Mouse (Mus musculus) erythroid progenitor cell, adult 5-6 weeks (primary cell): ENCODE data around the gene Gast. TPM values are rescaled to one million over a fixed set of nuclear protein-coding genes. Genes with fewer than 3 reads are reported as not detected.
"Not testable (repeated sequence)": the region's sequence is repeated elsewhere in the genome, so short reads cannot be mapped to it uniquely, and the experiment has no call there.

ENCODE experiments used
- ATAC-seq: replicated peaks from 2 replicates; pipeline ENCODE4 v1.8.0; 2016; ENCODE audit warnings: moderate number of reproducible peaks, mild to moderate bottlenecking, moderate TSS enrichment, inconsistent platforms; ENCODE audit not compliant: poor library complexity, low FRiP score, severe bottlenecking
- total RNA-seq, 2 experiments: library from RNA; stranded (forward) in 1 of 2; stranded (reverse) in 1 of 2; fragments of 150-400 nt in 1 of 2; fragments of 186-747, 209-891 nt in 1 of 2; gene quantifications; 2 replicates each; pipeline versions ENCODE4 v1.2.3 to v1.2.4; 2015 to 2017; ENCODE audit warnings: low replicate concordance in 2 of 2

The Gast gene
- total RNA-seq (2015; ENCODE audit: low replicate concordance) (not detected in 2 replicates), total RNA-seq (2017; ENCODE audit: low replicate concordance) (not detected in 2 replicates)

DNA sequence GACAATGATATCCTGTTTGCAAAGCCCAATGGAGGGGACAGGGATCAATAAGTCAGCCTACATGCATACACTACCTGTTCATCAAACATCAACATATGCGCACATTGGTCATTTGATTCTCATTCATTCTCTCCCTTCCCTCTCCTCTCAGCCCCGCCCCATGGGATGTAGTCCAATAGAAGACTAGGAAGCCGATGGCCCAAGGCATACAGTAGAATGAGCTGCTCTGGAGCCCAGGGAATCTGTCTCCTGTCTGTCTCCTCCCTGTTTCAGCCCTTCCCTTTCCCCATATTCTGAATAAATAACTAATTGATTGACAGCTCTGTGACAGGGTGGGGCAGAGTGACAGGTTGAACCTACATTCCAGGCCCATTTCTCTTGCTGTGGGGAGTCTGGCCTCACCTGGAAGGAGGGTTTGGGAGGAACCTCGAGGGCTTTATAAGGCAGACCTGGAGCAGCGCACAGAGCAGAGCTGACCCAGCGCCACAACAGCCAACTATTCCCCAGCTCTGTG lies at the start of gene Gast:
Gene Gast, plus strand, starts transcription at position 464 of the 514 bp plus-strand sequence.
- ATAC-seq: no peak

DNA sequence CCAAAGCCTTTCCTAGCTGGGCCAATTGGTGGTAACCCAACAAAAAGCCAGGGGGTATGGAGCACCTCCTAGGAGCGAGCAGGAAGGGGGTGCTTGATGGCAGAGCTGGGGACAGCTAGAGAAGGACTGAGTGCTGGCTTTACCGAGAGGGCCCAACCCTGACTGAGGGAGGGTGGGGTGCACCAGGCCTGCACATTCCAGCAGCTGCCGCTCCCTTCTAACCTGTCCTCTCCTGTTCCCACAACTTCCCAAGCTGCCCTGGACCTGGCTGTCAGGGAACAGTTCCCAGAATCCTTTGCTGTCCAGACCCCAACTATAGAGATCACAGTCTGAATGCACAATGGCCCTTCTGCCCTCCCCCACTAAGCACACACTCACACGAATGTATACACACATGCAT lies 49.2 kb upstream of the Gast start:
- no peak for ATAC-seq

DNA sequence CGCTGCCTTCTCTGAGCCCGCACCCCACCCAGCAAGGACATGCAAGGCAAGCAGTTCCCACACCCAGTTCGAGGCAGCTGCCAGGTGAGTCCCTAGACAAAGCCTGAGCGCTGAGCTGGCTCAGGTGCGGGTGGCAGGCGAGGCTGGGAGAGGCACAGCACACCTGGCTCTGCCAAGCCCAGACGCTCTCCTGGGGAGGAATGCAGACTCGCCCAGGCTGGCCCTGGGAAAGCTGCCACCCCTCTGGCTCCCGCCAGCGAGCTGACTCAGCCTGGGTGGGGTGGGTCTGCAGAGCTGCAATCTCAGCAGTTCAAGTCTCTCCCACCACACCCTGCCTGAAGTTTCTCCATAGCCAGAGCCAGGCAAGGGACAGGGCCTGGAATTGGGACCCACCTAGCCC lies 47.2 kb upstream of the Gast start:
- ATAC-seq: no peak

DNA sequence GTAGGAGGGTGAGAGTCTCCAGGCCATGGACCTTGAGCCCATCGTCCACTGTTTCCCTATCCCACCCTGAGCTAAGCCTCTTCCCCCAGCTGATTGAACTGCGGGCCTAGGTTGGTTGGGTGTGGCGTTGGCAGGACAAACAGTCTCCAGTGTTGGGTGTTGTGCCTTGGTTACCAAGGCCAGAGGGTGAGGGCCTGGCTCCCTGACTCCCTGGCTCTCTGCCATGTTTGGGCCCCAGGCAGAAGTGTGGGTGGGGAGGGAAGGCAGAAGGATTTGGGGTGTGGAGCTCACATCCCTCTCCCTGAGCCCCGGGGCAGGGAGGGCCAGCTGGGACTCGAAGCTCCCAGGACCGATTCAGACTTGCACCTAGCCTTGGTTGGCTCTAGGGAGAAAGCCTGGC lies 45.3 kb upstream of the Gast start:
- no peak for ATAC-seq

DNA sequence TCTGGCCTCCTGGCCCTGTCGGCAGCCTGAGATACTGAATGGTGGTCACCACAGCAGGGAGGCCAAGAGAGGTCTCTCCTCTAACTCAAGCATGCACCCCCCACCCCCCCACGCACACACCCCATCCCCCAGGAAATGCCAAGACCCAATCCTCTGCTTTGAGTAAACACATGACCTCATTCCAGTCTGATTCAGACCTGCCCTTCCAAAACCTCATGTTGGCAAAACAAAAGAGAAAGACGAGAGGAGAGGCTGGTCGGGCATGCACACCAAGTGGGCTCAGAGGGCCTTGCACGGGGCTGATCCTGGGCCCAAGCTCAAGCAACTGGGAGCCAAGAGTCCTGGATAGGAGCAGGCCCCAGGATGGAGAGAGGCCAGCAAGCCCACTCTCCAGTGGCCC lies 44.0 kb upstream of the Gast start:
- no peak for ATAC-seq

DNA sequence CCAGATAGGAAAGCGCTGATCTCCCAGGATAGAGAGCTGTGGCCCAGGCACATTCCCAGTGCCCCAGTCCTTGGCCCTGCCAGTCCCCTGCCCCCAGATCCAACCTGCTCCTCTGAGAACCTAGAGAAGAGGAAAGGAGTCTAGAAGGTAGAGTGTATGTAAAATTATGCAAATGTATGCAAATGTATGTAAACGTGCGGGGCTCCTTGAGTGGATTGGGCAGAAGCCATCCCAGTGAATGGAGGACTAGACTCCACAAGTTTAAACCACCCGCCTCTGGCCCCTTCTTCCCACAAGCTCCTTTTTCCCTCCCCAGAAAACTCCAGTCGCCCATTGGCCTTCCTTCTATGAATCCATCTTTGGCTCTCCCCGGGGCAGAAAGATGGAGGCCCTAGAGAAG lies 41.3 kb upstream of the Gast start:
- ATAC-seq: no peak

DNA sequence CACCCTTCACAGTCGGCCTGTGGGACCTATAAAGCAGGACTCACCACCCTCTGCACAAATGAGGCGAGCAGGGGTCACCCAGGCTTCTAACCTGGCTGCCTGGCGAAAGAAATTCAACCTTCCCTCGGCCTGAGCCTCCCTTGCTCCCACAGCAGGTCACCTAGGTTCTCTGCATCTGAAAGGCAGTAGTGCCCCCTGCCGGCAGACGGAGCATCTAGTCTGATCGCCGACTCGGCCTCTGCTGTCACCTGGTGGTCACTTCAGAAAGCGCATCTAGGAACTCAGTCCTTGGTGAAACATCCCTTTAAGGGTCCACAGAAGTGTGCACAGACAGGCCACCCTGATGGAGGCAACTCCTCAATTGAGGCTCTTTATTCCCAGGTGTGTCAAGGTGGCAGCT lies 38.9 kb upstream of the Gast start:
- peak; percentile 65 for ATAC-seq

DNA sequence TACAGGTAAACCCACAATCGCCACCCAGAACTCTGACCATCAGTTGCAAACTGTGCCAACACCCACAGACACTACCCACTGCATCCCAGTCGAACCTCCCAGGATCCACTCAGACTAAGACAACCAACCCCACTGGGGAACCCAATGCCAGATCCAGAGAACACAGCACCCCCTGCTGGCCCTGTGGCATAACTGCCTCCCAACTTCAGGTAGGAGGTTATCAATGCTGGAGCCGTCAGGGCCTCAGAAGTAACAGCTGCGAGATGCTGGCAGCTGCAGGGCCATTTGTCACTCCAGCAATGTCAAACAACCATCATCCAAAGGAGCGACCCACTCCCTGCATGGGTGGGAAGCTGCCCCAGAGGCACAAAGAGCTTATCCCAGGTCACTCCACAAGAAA lies 36.4 kb upstream of the Gast start:
- ATAC-seq: peak; percentile 61

DNA sequence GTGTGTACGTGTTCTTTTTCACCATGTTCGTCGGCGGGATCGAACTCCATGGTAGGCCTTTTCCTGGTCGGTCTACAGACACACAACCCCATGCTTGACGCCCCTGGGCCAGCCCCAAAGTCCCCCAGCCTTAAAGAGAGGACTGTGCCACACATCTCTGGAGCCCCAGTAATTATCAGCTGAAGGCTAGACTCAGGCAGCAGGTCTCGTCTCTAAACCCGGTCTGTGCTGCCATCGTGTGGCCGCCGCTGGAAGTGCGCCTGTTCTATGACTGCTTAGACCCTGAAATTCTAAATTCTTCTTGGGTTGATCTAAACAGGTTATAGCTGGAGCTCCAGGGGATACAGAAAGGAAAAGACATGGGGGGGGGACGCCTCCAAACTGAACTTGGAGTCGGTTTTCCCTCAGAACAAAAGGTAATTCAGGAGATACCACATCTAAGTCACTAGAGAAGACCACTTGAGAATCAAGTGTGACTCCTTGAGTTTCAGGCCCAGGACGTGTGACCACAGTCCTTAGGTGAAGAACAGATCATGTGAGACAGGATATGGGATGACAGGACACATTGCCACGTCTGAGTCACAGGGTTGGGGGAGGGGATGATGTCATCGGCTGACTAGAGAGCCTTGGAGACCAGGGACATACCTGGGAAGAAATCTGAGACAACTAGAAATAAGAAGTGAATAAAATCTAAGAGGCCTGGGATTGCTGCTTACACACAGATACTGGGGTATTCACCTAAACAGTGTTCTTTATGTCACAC lies 35.8 kb upstream of the Gast start:
- ATAC-seq: peak; percentile 77

DNA sequence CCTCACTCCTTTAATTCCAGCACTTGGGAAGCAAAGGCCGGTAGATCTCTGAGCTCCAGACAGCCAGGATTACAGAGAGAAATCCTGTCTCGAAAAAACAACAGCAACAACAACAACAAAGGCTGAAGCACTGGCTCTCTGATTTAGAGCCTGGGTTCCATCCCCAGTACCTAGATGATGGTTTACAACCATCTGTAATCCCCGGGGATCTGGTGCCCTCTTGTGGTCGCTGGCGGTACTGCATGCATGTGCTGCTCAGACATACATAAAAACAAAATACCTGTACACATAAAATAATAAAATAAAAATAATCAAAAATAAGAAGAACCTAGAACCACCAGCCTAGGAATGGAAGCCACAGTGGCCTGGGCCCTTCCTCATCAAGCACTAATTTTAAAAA lies 33.9 kb upstream of the Gast start:
- ATAC-seq: 0 out of 2 replicates have a peak, but pooled peaks have one; percentile 48

DNA sequence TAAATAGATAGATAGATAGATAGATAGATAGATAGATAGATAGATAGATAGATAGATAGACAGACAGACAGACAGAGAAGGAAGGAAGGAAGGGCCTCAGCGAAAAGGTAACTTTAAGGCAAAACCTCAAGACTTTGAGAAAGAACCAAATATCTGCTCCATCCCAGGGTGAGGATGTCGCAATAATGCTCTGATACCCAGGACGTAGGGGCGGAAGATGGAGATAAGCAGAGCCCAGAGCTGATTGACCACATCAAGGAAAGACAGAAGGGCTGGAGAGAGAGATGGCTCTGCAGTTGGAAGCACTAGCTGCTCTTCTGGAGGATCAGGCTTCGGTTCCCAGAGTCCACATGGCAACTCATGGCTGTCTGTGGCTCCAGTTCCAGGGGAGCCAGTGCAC lies 32.9 kb upstream of the Gast start:
- ATAC-seq: no peak

DNA sequence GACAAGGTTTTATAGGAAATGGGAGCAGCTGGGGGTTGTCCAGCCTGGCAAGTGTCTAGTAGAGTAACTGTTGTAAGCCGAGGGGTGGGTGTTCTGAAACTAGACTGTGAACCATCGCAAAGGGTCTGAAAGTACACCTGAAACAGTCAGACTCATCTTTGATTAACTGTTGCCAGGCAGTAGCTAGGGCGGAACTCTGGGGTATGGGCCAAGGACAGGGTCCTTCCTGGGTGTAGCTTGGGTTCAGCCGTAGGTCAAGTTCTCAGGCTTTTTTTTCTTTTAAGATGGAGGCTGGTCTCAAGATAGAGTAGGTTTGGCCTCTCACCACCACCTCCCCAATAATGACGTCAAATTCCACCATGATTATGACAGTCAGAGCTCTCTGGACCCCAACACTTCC lies 26.3 kb upstream of the Gast start:
- no peak for ATAC-seq

DNA sequence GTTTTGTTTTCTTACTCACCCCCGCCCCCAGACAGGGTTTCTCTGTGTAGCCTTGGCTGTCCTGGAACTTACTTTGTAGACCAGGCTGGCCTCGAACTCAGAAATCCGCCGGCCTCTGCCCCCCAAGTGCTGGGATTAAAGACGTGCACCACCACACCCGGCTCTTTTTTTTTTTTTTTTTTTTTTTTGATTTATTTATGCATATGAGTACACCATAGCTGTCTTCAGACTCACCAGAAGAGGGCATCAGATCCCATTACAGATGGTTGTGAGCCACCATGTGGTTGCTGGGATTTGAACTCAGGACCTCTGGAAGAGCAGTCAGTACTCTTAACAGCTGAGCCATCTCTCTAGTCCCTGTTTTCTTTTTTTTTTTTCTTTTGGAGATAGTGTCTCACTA lies 25.5 kb upstream of the Gast start:
- not testable (repeated sequence) for ATAC-seq

DNA sequence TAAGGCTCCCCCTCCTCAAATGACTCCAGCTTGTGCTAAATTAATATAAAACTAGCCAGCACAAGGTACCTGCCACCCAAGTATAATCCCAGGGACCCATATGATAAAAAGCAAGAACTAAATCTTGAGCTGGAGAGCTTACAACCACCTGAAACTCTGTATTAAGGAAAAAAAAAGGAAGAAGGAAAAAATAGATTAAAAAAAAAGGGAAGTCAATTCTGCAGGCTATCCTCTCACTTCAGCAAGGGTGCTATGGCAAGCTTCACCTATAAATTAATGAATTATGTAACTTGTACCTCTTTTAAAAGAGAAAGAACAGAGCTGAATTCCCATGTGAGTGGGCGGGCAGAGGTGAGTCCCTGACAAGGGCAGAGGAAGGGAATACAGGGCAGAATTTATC lies 22.6 kb upstream of the Gast start:
- ATAC-seq: no peak

DNA sequence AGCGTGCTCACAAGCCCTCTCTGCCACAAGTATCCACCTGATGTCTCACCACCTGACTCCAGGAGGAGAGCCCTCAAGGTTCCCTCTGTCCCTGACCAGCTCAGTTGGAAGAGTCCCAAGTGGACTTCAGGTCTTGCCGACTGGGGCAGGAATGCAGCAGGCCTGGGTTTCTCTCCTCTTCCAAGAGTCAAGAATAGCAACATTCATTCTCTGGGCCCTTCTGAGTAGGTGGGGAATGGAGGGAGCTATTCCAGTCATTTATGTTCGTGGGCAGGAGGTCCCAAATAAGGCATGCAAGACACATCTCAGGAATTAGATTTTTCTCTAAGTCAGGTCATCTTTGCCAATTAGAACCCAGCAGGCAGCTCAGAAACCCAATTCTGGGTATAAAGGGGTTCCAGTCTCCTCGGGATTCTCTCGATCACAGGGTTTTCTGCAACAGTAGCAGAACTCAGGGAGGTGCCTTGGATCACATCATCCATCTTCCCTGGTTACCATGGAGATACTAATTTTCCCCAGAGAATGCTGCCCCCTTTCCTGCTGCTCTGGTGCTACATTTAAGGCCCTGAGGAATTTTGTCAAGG lies 22.0 kb upstream of the Gast start:
- ATAC-seq: no peak

DNA sequence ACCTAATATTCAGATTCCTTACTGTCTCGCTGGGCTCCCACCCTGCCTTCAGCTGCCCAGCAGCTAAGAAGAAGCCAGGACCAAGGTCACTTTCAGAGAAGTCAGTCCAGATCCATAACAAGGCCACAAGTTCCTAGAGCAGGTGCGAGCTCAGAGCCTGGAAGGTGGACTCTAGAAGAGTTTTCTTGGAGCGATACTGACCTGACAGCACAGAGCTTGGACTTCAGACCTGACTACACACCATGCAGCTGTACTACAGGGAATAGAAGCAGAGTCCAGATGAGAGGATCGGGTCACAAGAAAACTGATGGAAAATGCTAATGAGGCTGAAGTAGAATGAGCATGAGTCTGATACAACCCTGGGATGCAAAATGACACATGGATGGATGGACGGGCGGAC lies 20.8 kb upstream of the Gast start:
- no peak for ATAC-seq

DNA sequence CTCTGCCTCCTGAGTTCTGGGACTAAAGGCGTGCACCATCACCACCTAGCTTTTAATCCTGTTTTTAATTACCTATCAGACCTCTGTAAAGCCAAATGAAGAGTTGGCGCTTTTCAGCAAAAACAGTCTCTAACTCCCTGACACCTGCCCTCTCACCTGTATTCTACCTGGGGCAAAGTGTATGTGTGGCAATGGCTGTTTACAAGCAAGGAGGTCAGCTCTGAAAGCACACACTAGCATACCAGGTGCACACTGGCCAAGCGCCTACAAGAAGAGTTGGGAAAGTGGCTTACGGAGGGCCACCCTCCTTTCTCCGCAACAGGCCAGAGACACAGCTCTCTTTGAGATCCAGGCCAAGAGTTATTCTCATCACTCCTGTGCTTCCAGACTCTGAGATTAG lies 18.8 kb upstream of the Gast start:
- ATAC-seq: no peak

DNA sequence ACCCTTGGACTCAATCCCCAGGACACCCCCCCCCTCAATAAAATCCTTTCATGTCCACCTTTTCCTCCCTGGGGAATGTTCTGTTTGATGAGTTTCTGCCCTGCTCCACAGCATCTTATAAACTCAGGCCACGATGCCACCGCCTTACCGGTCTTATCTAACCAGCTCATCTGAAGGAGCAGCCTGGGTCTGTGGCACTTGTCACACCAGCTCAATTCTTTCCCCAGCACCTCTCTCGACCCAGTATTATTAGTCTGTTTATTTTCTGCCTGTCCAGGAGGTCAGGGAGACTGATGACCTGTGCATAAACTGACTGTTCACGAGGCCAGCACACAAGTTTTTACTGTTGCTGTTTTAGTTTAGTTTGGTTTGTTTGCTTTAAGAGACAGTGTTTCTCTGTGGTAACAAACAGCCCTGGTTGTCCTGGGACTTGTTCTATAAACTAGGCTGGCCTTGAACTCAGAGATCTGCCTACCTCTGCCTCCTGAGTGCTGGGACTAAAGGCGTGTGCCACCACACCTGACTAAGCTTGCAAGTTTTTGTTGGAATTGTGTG lies 16.3 kb upstream of the Gast start:
- peak; percentile 47; the same call in 1 of the 2 replicates for ATAC-seq

DNA sequence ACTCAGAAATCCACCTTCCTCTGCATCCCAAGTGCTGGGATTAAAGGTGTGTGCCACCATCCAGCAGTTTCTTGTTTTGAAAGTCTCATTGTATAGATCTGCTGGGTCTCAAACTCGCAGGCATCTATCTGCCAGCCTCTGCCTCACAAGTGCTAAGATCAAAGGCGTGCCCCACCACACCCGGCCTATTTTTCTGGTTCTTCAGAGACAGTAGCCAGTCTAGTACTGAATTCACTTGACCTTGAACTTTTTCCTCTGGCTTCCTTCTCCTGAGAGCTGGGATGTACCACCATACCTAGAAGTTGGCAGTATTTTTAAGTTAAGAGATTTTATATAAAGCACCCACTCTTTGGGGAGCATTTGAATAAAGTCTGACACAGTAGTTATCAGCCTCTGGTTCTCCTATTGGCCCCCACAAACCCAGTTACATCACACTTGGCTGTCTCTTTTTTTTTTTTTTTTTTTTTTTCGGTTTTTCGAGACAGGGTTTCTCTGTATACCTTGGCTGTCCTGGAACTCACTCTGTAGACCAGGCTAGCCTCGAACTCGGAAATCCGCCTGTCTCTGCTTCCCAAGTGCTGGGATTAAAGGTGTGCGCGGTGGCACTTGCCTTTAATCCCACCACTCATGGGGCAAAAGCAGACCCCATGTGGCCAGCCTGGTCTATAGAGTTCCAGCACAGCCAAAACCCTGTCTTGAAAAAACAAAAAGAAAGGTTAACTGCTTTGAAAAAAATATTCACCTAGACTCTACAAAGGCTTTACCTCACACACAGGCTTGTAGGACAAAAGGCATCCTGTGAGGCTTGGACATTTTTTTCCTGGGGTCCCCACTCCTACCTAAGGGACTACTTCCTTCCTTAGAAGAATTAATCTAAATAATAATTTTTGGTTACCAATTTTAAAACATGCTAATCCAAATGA lies 15.4 kb upstream of the Gast start:
- peak; percentile 50 for ATAC-seq
